Mouse (Mus musculus): ENCODE data around the gene Gm8251. TPM values are rescaled to one million over a fixed set of nuclear protein-coding genes. Genes with fewer than 3 reads are reported as not detected.

Gm8251 gene
- polyA plus RNA-seq, 1 experiment from 2014 or later: 0.18 TPM

- WGBS: 88% methylated on average over 2 of the region's 2 CpGs
- no peaks in the 10 kb centered on the region for H3K4me1 ChIP-seq
- no peak overlapping the region for H3K9ac ChIP-seq
- H3K27me3 ChIP-seq: no peaks in the 10 kb centered on the region; the same call in 1 of the 2 replicates
- no peak overlapping the region for H3K4me3 ChIP-seq
- H3K9me3 ChIP-seq (replicated peaks): no peaks in the 10 kb centered on the region
- no peaks in the 10 kb centered on the region for H3K36me3 ChIP-seq
- ATAC-seq (ENCODE audit: low FRiP score): no peak
- no peak overlapping the region for H3K27ac ChIP-seq
- no peak overlapping the region for H3K4me2 ChIP-seq (replicated peaks)
These were observed 29.5 kb downstream of the Gm8251 start for GRCm38 (mm10) chr1:44032213-44032612.

GRCm38 (mm10) chr1:44027651-44028050 lies 34.1 kb downstream of the Gm8251 start:
- H3K9ac ChIP-seq: no peak overlapping the region
- no peak overlapping the region for H3K4me2 ChIP-seq (replicated peaks)
- 89% methylated on average over 1 of the region's 1 CpGs for WGBS
- no peaks in the 10 kb centered on the region for H3K9me3 ChIP-seq (replicated peaks)
- H3K4me3 ChIP-seq: no peak overlapping the region
- no peak for ATAC-seq (ENCODE audit: low FRiP score)
- no peak overlapping the region for H3K27ac ChIP-seq
- no peaks in the 10 kb centered on the region for H3K4me1 ChIP-seq
- H3K36me3 ChIP-seq: no peaks in the 10 kb centered on the region
- H3K27me3 ChIP-seq: no peaks in the 10 kb centered on the region

GRCm38 (mm10) chr1:44022656-44023055 lies 39.1 kb downstream of the Gm8251 start:
- WGBS: 100% methylated on average over 1 of the region's 1 CpGs
- ATAC-seq (ENCODE audit: low FRiP score): no peak
- H3K36me3 ChIP-seq: no peaks in the 10 kb centered on the region
- H3K4me2 ChIP-seq (replicated peaks): no peak overlapping the region
- H3K27me3 ChIP-seq: no peaks in the 10 kb centered on the region
- no peak overlapping the region for H3K4me3 ChIP-seq
- no peak overlapping the region for H3K27ac ChIP-seq
- no peaks in the 10 kb centered on the region for H3K9me3 ChIP-seq (replicated peaks)
- no peak overlapping the region for H3K9ac ChIP-seq
- H3K4me1 ChIP-seq: no peaks in the 10 kb centered on the region

- H3K27ac ChIP-seq: no peak within 1 kb of the TSS
- H3K27me3 ChIP-seq: no peaks in the 10 kb centered on the region
- ATAC-seq (ENCODE audit: low FRiP score): no peak
- H3K36me3 ChIP-seq: no peaks in the 10 kb centered on the region
- H3K4me3 ChIP-seq: no peak within 1 kb of the TSS
- H3K4me2 ChIP-seq (replicated peaks): no peak within 1 kb of the TSS
- H3K4me1 ChIP-seq: no peaks in the 10 kb centered on the region
- no peaks in the 10 kb centered on the region for H3K9me3 ChIP-seq (replicated peaks)
- no peak within 1 kb of the TSS for H3K9ac ChIP-seq
These were observed 41.8 kb downstream of the Gm8251 start, which contains the start of gene Mettl21c for GRCm38 (mm10) chr1:44019934-44020333. Gene Mettl21c, minus strand, starts transcription at chr1:44020034.

GRCm38 (mm10) chr1:44015556-44015955 lies 46.2 kb downstream of the Gm8251 start:
- 96% methylated on average over 2 of the region's 2 CpGs for WGBS
- H3K4me2 ChIP-seq (replicated peaks): no peak overlapping the region
- H3K36me3 ChIP-seq: no peaks in the 10 kb centered on the region
- H3K27ac ChIP-seq: no peak overlapping the region
- no peaks in the 10 kb centered on the region for H3K9me3 ChIP-seq (replicated peaks)
- H3K4me3 ChIP-seq: no peak overlapping the region
- no peak for ATAC-seq (ENCODE audit: low FRiP score)
- H3K27me3 ChIP-seq: no peaks in the 10 kb centered on the region
- H3K9ac ChIP-seq: no peak overlapping the region
- H3K4me1 ChIP-seq: no peaks in the 10 kb centered on the region

Other genes starting within 250 kb of the Gm8251 start
- gene Uxs1, start 234.1 kb downstream of the Gm8251 start, polyA plus RNA-seq (2016; fragmentation: Nextera tagmentation; extraction: Ambion mirVana): 22.5 and 24.6 TPM in 2 replicates
- gene Tpp2, start 128.3 kb downstream of the Gm8251 start, polyA plus RNA-seq (2016; fragmentation: Nextera tagmentation; extraction: Ambion mirVana): 64.0 and 70.9 TPM in 2 replicates
- gene Mettl21c, start 41.9 kb downstream of the Gm8251 start, polyA plus RNA-seq (2016; fragmentation: Nextera tagmentation; extraction: Ambion mirVana): 0.59 and 1.2 TPM in 2 replicates
- 62.8 and 66.0 TPM in 2 replicates for gene Tex30, start 40.5 kb upstream of the Gm8251 start, polyA plus RNA-seq (2016; fragmentation: Nextera tagmentation; extraction: Ambion mirVana)
- gene Kdelc1, start 56.9 kb upstream of the Gm8251 start, polyA plus RNA-seq (2016; fragmentation: Nextera tagmentation; extraction: Ambion mirVana): 47.5 and 49.9 TPM in 2 replicates
- gene Bivm, start 57.0 kb upstream of the Gm8251 start, polyA plus RNA-seq (2016; fragmentation: Nextera tagmentation; extraction: Ambion mirVana): 24.8 and 30.8 TPM in 2 replicates
- gene Ercc5, start 85.8 kb upstream of the Gm8251 start, polyA plus RNA-seq (2016; fragmentation: Nextera tagmentation; extraction: Ambion mirVana): 41.3 and 49.4 TPM in 2 replicates
- not detected in 2 replicates for gene Mettl21e, start 157.0 kb upstream of the Gm8251 start, polyA plus RNA-seq (2016; fragmentation: Nextera tagmentation; extraction: Ambion mirVana)